Mouse (Mus musculus): ENCODE measurements at regions not wholly inside any gene's neighbourhood (a gene's known extent, or its start where the extent isn't known, plus 50 kb on each side); places are given as distances from the start of the nearest gene placed in this dataset.

DNA sequence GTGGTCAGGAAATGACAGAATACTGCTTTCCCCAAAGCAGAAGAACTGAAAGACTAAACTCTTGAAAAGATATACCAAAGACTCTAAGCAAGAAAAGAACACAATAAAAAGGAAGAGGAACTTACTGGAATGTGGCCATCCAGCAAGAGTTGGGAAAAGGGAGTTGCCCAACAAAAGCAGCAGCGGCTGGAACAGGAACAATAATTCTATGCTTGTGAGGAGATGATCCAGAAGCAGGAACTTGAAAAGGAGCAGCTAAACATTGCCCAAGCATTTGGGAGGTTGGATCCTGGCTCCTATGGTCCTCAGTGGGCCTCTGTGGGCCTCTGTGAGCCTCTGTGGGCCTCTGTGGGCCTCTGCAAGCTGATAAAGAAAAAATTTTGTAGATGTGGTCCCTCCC lies 97.7 kb upstream of the Hpf1 start:
- H3K36me3 ChIP-seq (replicated peaks in 1 of 2; ENCODE audit: control insufficient read depth in 1 of 2, insufficient read depth in 1 of 2, low read length in 1 of 2): no peaks in the 10 kb centered on the region
- TF ChIP-seq NELFE (IDR thresholded peaks at IDR 0.05; ENCODE audit: low read depth, low read length) (no peak), ZKSCAN1 (IDR thresholded peaks at IDR 0.05; ENCODE audit: borderline replicate concordance, low read depth, low read length) (no peak), NRF1 (IDR thresholded peaks at IDR 0.05; ENCODE audit: low read depth, low read length) (no peak), POLR2A (IDR thresholded peaks at IDR 0.05; ENCODE audit: low read depth, low read length) (no peak), RCOR1 (conservative IDR thresholded peaks at IDR 0.05; ENCODE audit: low read depth, low read length) (no peak), GABPA (IDR thresholded peaks at IDR 0.05; ENCODE audit: insufficient replicate concordance, low read depth, low read length) (no peak), MEF2A (IDR thresholded peaks at IDR 0.05; ENCODE audit: borderline replicate concordance, low read depth, low read length) (no peak), RAD21 (IDR thresholded peaks at IDR 0.05; ENCODE audit: low read depth, low read length) (no peak), JUN (IDR thresholded peaks at IDR 0.05; ENCODE audit: insufficient read depth, low read depth, low read length) (no peak), ELF1 (IDR thresholded peaks at IDR 0.05; ENCODE audit: low read depth, low read length) (no peak), JUND (conservative IDR thresholded peaks at IDR 0.05; ENCODE audit: low read depth, low read length) (no peak), E2F4 (IDR thresholded peaks at IDR 0.05; ENCODE audit: insufficient replicate concordance, low read depth, low read length) (no peak), CTCF (conservative IDR thresholded peaks at IDR 0.05 in 1 of 2, IDR thresholded peaks at IDR 0.05 in 1 of 2; ENCODE audit: low read depth in 2 of 2, low read length in 2 of 2) (no peak), UBTF (IDR thresholded peaks at IDR 0.05; ENCODE audit: low read depth, low read length) (no peak), ETS1 (conservative IDR thresholded peaks at IDR 0.05; ENCODE audit: low read depth, low read length) (no peak), TCF12 (IDR thresholded peaks at IDR 0.05; ENCODE audit: low read depth, low read length) (no peak), KAT2A (IDR thresholded peaks at IDR 0.05; ENCODE audit: insufficient replicate concordance, low read length) (no peak), MYC (IDR thresholded peaks at IDR 0.05; ENCODE audit: low read depth, low read length) (no peak), MAZ (IDR thresholded peaks at IDR 0.05; ENCODE audit: low read depth, low read length) (no peak)
- H3K79me2 ChIP-seq (replicated peaks; ENCODE audit: control insufficient read depth, extremely low read depth, insufficient read depth, poor library complexity, severe bottlenecking): no peaks in the 10 kb centered on the region
- in situ Hi-C loops (cut with MboI; ENCODE audit: low pct_ligation_motif_present, low pct_unique_long_range_greater_than_20kb, low sequenced_read_pairs) (no loop called here), dilution Hi-C loops (cut with MboI; ENCODE audit: extremely low pct_ligation_motif_present, extremely low pct_unique_long_range_greater_than_20kb, low sequenced_read_pairs) (no loop called here)
- no peak for DNase-seq (ENCODE audit: extremely low read depth)
- no peak overlapping the region for H3K4me2 ChIP-seq (ENCODE audit: insufficient read depth, low read depth, poor library complexity, severe bottlenecking)
- no peak overlapping the region for H3K9ac ChIP-seq (ENCODE audit: insufficient read depth, low read depth)
- H3K27me3 ChIP-seq (replicated peaks): no peaks in the 10 kb centered on the region
- no peak overlapping the region for H3K4me3 ChIP-seq (replicated peaks in 1 of 3; ENCODE audit: low read depth in 2 of 3, low read length in 2 of 3, poor library complexity in 1 of 3)
- no peak overlapping the region for H3K27ac ChIP-seq (ENCODE audit: insufficient read depth, low read depth)
- H3K9me3 ChIP-seq (replicated peaks; ENCODE audit: low read length): no peaks in the 10 kb centered on the region
- no peaks in the 10 kb centered on the region for H3K4me1 ChIP-seq (ENCODE audit: control insufficient read depth in 1 of 2, insufficient read depth in 2 of 2)

DNA sequence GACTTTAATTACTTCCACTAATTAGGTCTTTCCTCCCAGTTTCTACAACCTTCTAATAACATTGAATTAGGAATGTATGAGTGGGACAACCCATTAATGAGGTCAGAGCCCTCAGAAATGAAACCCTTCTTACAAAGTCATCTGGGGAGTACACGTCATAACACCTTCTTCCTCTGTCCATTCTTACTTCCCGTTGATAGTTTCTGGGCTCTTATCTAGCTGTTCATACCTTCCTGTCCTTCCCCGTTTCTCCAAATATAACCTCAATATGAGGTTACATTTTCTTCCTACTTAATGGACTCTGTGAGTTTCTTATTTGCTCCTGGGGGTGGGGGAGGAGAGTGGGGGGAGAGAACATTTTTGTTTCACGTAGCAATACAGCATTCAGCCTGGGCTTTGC lies 85.4 kb upstream of the Hpf1 start:
- H3K9me3 ChIP-seq (replicated peaks; ENCODE audit: low read length): no peaks in the 10 kb centered on the region
- no peaks in the 10 kb centered on the region for H3K79me2 ChIP-seq (replicated peaks; ENCODE audit: control insufficient read depth, extremely low read depth, insufficient read depth, poor library complexity, severe bottlenecking)
- H3K27ac ChIP-seq (ENCODE audit: insufficient read depth, low read depth): no peak overlapping the region
- in situ Hi-C loops (cut with MboI; ENCODE audit: low pct_ligation_motif_present, low pct_unique_long_range_greater_than_20kb, low sequenced_read_pairs) (no loop called here), dilution Hi-C loops (cut with MboI; ENCODE audit: extremely low pct_ligation_motif_present, extremely low pct_unique_long_range_greater_than_20kb, low sequenced_read_pairs) (no loop called here)
- H3K27me3 ChIP-seq (replicated peaks): no peaks in the 10 kb centered on the region
- no peak overlapping the region for H3K4me2 ChIP-seq (ENCODE audit: insufficient read depth, low read depth, poor library complexity, severe bottlenecking)
- H3K9ac ChIP-seq (ENCODE audit: insufficient read depth, low read depth): no peak overlapping the region
- no peak overlapping the region for H3K4me3 ChIP-seq (replicated peaks in 1 of 3; ENCODE audit: low read depth in 2 of 3, low read length in 2 of 3, poor library complexity in 1 of 3)
- H3K4me1 ChIP-seq (ENCODE audit: control insufficient read depth in 1 of 2, insufficient read depth in 2 of 2): no peaks in the 10 kb centered on the region
- no peak for DNase-seq (ENCODE audit: extremely low read depth)
- no peaks in the 10 kb centered on the region for H3K36me3 ChIP-seq (replicated peaks in 1 of 2; ENCODE audit: control insufficient read depth in 1 of 2, insufficient read depth in 1 of 2, low read length in 1 of 2)
- TF ChIP-seq JUND (conservative IDR thresholded peaks at IDR 0.05; ENCODE audit: low read depth, low read length): no peak
- no peak for TF ChIP-seq PAX5 (IDR thresholded peaks at IDR 0.05; ENCODE audit: low read length)
- TF ChIP-seq SIN3A (IDR thresholded peaks at IDR 0.05; ENCODE audit: low read length): no peak
- TF ChIP-seq RCOR1 (conservative IDR thresholded peaks at IDR 0.05; ENCODE audit: low read depth, low read length): no peak
- TF ChIP-seq RAD21 (IDR thresholded peaks at IDR 0.05; ENCODE audit: low read depth, low read length): no peak
- TF ChIP-seq USF2 (conservative IDR thresholded peaks at IDR 0.05; ENCODE audit: low read depth, low read length): no peak
- no peak for TF ChIP-seq MAFK (IDR thresholded peaks at IDR 0.05; ENCODE audit: insufficient replicate concordance, low read length)
- no peak for TF ChIP-seq GABPA (IDR thresholded peaks at IDR 0.05; ENCODE audit: insufficient replicate concordance, low read depth, low read length)
- TF ChIP-seq EP300 (IDR thresholded peaks at IDR 0.05; ENCODE audit: low read length): no peak
- TF ChIP-seq POLR2AphosphoS2 (IDR thresholded peaks at IDR 0.05; ENCODE audit: low read depth, low read length): no peak
- TF ChIP-seq CTCF (conservative IDR thresholded peaks at IDR 0.05 in 1 of 2, IDR thresholded peaks at IDR 0.05 in 1 of 2; ENCODE audit: low read depth in 2 of 2, low read length in 2 of 2): no peak
- no peak for TF ChIP-seq NELFE (IDR thresholded peaks at IDR 0.05; ENCODE audit: low read depth, low read length)
